Mouse (Mus musculus) lung, postnatal 0 days (tissue): ENCODE results near the gene Gucy2c. TPM values are rescaled to one million over a fixed set of nuclear protein-coding genes. Genes with fewer than 3 reads are reported as not detected.
"Not testable (repeated sequence)": the region's sequence is repeated elsewhere in the genome, so short reads cannot be mapped to it uniquely, and the experiment has no call there.

Source experiments
- ATAC-seq: fragments of 200-750 bp; cut with Nextera tagmentation; 2 replicates; pipeline ENCODE4 v1.8.0; 2017; ENCODE audit warnings: moderate library complexity
- DNase-seq: peaks from one replicate; pipeline ENCODE4 v3.0.0-alpha.2; 2016; ENCODE audit warnings: low spot score
- H3K27ac ChIP-seq: fragments of 300-500 bp; sonication (generic); 2 replicates; pipeline ENCODE4 v1.5.1; 2014; ENCODE audit warnings: antibody characterized with exemption, mild to moderate bottlenecking, low read length, mixed read lengths
- H3K27me3 ChIP-seq: fragments of 300-500 bp; sonication (generic); replicated peaks from 2 replicates; pipeline ENCODE4 v1.6.1; 2014; ENCODE audit warnings: low read length, mixed read lengths; ENCODE audit not compliant: insufficient read depth
- H3K36me3 ChIP-seq: fragments of 300-500 bp; sonication (generic); 2 replicates; pipeline ENCODE4 v1.6.1; 2014; ENCODE audit warnings: low read length, mixed read lengths; ENCODE audit not compliant: insufficient read depth
- H3K4me1 ChIP-seq: fragments of 300-500 bp; sonication (generic); 2 replicates; pipeline ENCODE4 v1.6.1; 2014; ENCODE audit warnings: antibody characterized with exemption, low read depth, low read length, mixed read lengths; ENCODE audit not compliant: insufficient read depth
- H3K4me2 ChIP-seq: fragments of 300-500 bp; sonication (generic); replicated peaks from 2 replicates; pipeline ENCODE4 v1.6.1; 2014; ENCODE audit warnings: low read depth, mild to moderate bottlenecking, low read length, moderate library complexity, mixed read lengths
- H3K4me3 ChIP-seq: fragments of 300-500 bp; sonication (generic); 2 replicates; pipeline ENCODE4 v1.5.1; 2014; ENCODE audit warnings: low read depth, low read length
- H3K9ac ChIP-seq: fragments of 300-500 bp; sonication (generic); replicated peaks from 2 replicates; pipeline ENCODE4 v1.6.1; 2014; ENCODE audit warnings: low read depth, mild to moderate bottlenecking
- H3K9me3 ChIP-seq: fragments of 300-500 bp; sonication (generic); 2 replicates; pipeline ENCODE4 v1.6.1; 2016; ENCODE audit warnings: low read length, mixed read lengths
- CTCF ChIP-seq: IDR thresholded peaks from 2 replicates; pipeline ENCODE4 v1.5.1; 2016; ENCODE audit warnings: antibody characterized with exemption, mild to moderate bottlenecking
- EP300 ChIP-seq: IDR thresholded peaks from 2 replicates; pipeline ENCODE4 v1.6.1; 2016; ENCODE audit warnings: antibody characterized with exemption, mild to moderate bottlenecking, control low read depth
- WGBS: fragments of 180-500 bp; shearing (Covaris S2); extraction: QIAGEN DNeasy Blood & Tissue Kit; methylation state at CpG from one replicate; pipeline ENCODE4 v1.1.7; 2014; 5-methylcytosine and 5-hydroxymethylcytosine counted together
- polyA plus RNA-seq: library from polyadenylated mRNA; unstranded; fragments of >200 nt; fragmentation: Nextera tagmentation; extraction: Ambion mirVana; gene quantifications from 2 replicates; pipeline ENCODE4 v1.2.1, GENCODE M21; 2015

The Gucy2c gene
- polyA plus RNA-seq, 1 experiment from 2014 or later, result 0.11 TPM

GRCm38 (mm10) chr6:136805409-136805775 is 23.8 kb upstream of the Gucy2c start:
- no peak overlapping the region for H3K4me2 ChIP-seq
- peak overlapping the region; percentile 95 for H3K27ac ChIP-seq
- no peak for ATAC-seq
- no peaks in the 10 kb centered on the region for H3K9me3 ChIP-seq
- H3K4me1 ChIP-seq, result peaks cover 3% of the 10 kb centered on the region; the same call in 1 of the 2 replicates
- no peak overlapping the region for H3K4me3 ChIP-seq
- WGBS, result 64% methylated on average over 1 of the region's 1 CpGs
- H3K36me3 ChIP-seq, result no peaks in the 10 kb centered on the region
- no peaks in the 10 kb centered on the region for H3K27me3 ChIP-seq
- TF ChIP-seq CTCF (no peak), EP300 (no peak)
- no peak overlapping the region for H3K9ac ChIP-seq
- no peak for DNase-seq

DNA sequence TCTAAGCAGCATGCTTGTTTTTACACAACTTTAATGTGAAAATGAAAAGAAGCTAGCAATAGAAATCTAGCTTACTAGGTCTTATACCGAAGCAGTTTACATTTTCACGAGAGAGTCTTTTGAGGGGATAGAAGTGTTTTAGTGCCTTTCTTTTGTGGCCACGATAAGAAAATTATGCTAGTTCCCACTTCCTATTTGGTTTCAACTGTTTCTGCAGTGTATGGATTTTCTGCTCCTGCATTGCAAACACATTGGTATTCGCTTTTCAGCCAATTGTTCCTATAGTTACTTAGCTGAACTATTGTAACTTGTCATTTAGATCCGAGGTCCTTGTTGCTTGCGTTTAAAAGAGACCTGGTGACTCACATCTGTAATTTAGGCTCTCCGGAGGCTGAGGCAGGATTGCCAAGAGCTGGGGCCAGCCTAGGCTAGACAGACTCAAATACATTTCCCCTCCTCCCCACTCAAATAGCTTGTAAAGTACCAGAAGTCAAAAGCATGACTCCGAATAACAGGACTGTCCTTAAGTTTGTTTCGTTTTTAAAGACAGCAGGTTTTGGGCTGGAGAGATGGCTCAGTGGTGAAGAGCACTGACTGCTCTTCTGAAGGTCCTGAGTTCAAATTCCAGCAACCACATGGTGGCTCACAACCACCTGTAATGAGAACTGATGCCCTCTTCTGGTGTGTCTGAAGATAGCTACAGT is 23.3 kb upstream of the Gucy2c start:
- WGBS, result 15% methylated on average over 9 of the region's 9 CpGs
- Histone ChIP-seq H3K36me3 (no peaks in the 10 kb centered on the region), H3K4me1 (peaks cover 3% of the 10 kb centered on the region; the same call in 1 of the 2 replicates), H3K4me3 (peak overlapping the region; percentile 58), H3K27ac (peak overlapping the region; percentile 95), H3K4me2 (peak overlapping the region; percentile 92), H3K27me3 (no peaks in the 10 kb centered on the region), H3K9me3 (no peaks in the 10 kb centered on the region), H3K9ac (no peak overlapping the region)
- TF ChIP-seq CTCF, result no peak
- DNase-seq, result peak; percentile 64
- ATAC-seq, result no peak

- Histone ChIP-seq H3K4me2 (peak within 1 kb of the TSS; percentile 92), H3K9ac (peak within 1 kb of the TSS; percentile 76), H3K27ac (peak within 1 kb of the TSS; percentile 95), H3K27me3 (no peaks in the 10 kb centered on the region), H3K36me3 (no peaks in the 10 kb centered on the region), H3K9me3 (no peaks in the 10 kb centered on the region), H3K4me3 (peak within 1 kb of the TSS; percentile 58), H3K4me1 (peaks cover 3% of the 10 kb centered on the region; the same call in 1 of the 2 replicates)
- DNase-seq, result peak; percentile 96
- WGBS, result 1% methylated on average over 49 of the region's 50 CpGs
- peak; percentile 53 for ATAC-seq
- TF ChIP-seq CTCF (no peak), EP300 (peak; percentile 88)
These were observed 22.4 kb upstream of the Gucy2c start, which contains the start of gene Hist4h4 for GRCm38 (mm10) chr6:136803739-136804633. Gene Hist4h4, minus strand, starts transcription at chr6:136804415.

GRCm38 (mm10) chr6:136803093-136803738 is 21.7 kb upstream of the Gucy2c start:
- peak overlapping the region; percentile 92 for H3K4me2 ChIP-seq
- H3K4me1 ChIP-seq, result peaks cover 3% of the 10 kb centered on the region; the same call in 1 of the 2 replicates
- WGBS, result 9% methylated on average over 12 of the region's 12 CpGs
- TF ChIP-seq CTCF (no peak), EP300 (no peak)
- H3K27ac ChIP-seq, result peak overlapping the region; percentile 95
- H3K27me3 ChIP-seq, result no peaks in the 10 kb centered on the region
- DNase-seq (peak; percentile 18), ATAC-seq (no peak)
- peak overlapping the region; percentile 76 for H3K9ac ChIP-seq
- no peaks in the 10 kb centered on the region for H3K36me3 ChIP-seq
- H3K9me3 ChIP-seq, result no peaks in the 10 kb centered on the region
- H3K4me3 ChIP-seq, result peak overlapping the region; percentile 58

- no peak overlapping the region for H3K9ac ChIP-seq
- no peak overlapping the region for H3K4me2 ChIP-seq
- DNase-seq (no peak), ATAC-seq (no peak)
- H3K27ac ChIP-seq, result no peak overlapping the region
- TF ChIP-seq CTCF, result no peak
- TF ChIP-seq EP300, result no peak
- WGBS, result 67% methylated on average over 6 of the region's 6 CpGs
- peaks cover 3% of the 10 kb centered on the region; the same call in 1 of the 2 replicates for H3K4me1 ChIP-seq
- no peaks in the 10 kb centered on the region for H3K9me3 ChIP-seq
- H3K27me3 ChIP-seq, result no peaks in the 10 kb centered on the region
- no peak overlapping the region for H3K4me3 ChIP-seq
- H3K36me3 ChIP-seq, result no peaks in the 10 kb centered on the region
These were observed 19.7 kb upstream of the Gucy2c start for GRCm38 (mm10) chr6:136801274-136801673.

GRCm38 (mm10) chr6:136800710-136801109 is 19.1 kb upstream of the Gucy2c start:
- Histone ChIP-seq H3K36me3 (no peaks in the 10 kb centered on the region), H3K9ac (no peak overlapping the region), H3K27me3 (no peaks in the 10 kb centered on the region), H3K4me1 (peaks cover 3% of the 10 kb centered on the region; the same call in 1 of the 2 replicates), H3K9me3 (no peaks in the 10 kb centered on the region), H3K4me3 (no peak overlapping the region), H3K4me2 (no peak overlapping the region), H3K27ac (no peak overlapping the region)
- no peak for DNase-seq
- TF ChIP-seq EP300 (no peak), CTCF (no peak)
- no peak for ATAC-seq
- 78% methylated on average over 8 of the region's 8 CpGs for WGBS

DNA sequence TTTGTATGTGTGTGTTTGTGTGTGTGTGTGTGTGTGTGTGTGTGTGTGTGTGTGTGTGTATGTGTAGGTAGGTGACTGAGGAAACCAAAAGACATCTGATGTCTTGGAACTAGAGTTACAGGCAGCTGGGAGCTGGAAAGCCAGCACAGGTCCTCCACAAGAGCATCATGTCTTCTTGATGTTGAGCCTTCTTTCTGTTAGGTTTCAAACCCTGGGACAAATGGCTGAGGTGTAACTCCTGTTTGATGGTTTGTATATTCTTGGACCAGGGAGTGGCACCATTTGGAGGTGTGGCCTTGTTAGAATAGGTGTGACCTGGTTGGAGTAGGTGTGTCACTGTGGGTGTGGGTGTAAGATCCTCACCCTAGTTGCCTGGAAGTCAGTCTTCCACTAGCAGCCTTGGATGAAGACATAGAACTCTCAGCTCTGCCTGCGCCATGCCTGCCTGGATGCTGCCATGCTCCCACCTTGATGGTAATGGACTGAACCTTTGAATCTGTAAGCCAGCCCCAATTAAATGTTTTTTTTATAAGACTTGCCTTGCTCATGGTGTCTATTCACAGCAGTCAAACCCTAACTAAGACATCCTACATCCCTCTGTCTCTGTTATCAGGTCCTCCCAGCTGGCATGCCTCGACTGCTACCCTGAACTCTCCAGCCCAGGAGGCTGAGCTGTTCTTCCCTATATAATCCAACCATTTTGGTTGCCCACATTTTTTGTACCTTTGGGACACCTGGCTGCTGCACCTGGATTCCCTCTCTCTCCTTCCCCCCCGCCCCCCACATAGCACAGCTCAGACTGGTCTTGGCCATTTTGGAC is 16.5 kb upstream of the Gucy2c start:
- not testable (repeated sequence) for H3K27ac ChIP-seq, H3K36me3 ChIP-seq, H3K9me3 ChIP-seq, H3K27me3 ChIP-seq, ATAC-seq, H3K4me2 ChIP-seq, DNase-seq, H3K4me3 ChIP-seq, H3K4me1 ChIP-seq, H3K9ac ChIP-seq
- 79% methylated on average over 3 of the region's 3 CpGs for WGBS
